Mouse (Mus musculus) MEL-GATA-1-ER (cell line): Measurements from ENCODE around the gene Ruvbl2.
"Not testable (repeated sequence)": the region's sequence is repeated elsewhere in the genome, so short reads cannot be mapped to it uniquely, and the experiment has no call there.

Source experiments
- DNase-seq: peaks from one replicate; pipeline ENCODE4 v3.0.0-alpha.2; 2012; ENCODE audit warnings: low read depth; ENCODE audit errors: extremely low read depth

Ruvbl2 gene

GRCm38 (mm10) chr7:45437521-45438276, at the start of gene Ruvbl2:
Gene Ruvbl2, minus strand, starts transcription at chr7:45438096.
- DNase-seq, result no peak

- DNase-seq, result no peak
These were observed 49.0 kb upstream of the Ruvbl2 start, which contains the start of gene Gm45808 for GRCm38 (mm10) chr7:45486761-45487415. Gene Gm45808, minus strand, starts transcription at chr7:45486811.

GRCm38 (mm10) chr7:45486158-45486557, 48.3 kb upstream of the Ruvbl2 start:
- no peak for DNase-seq

GRCm38 (mm10) chr7:45484985-45485384, 47.1 kb upstream of the Ruvbl2 start:
- not testable (repeated sequence) for DNase-seq

- DNase-seq, result no peak
These were observed 44.3 kb upstream of the Ruvbl2 start for GRCm38 (mm10) chr7:45482166-45482565.

GRCm38 (mm10) chr7:45481374-45481927, 43.6 kb upstream of the Ruvbl2 start, which contains the start of gene Tulp2:
Gene Tulp2, plus strand, starts transcription at chr7:45481877.
- DNase-seq, result peak; percentile 74

GRCm38 (mm10) chr7:45480310-45480709, 42.4 kb upstream of the Ruvbl2 start:
- not testable (repeated sequence) for DNase-seq

GRCm38 (mm10) chr7:45478774-45479173, 40.9 kb upstream of the Ruvbl2 start:
- DNase-seq, result no peak

GRCm38 (mm10) chr7:45477003-45477402, 39.1 kb upstream of the Ruvbl2 start:
- DNase-seq, result no peak

- DNase-seq, result no peak
These were observed 38.6 kb upstream of the Ruvbl2 start for GRCm38 (mm10) chr7:45476453-45476852.

GRCm38 (mm10) chr7:45475291-45475969, 37.5 kb upstream of the Ruvbl2 start:
- DNase-seq, result peak; percentile 81

- DNase-seq, result peak; percentile 71
These were observed 33.0 kb upstream of the Ruvbl2 start for GRCm38 (mm10) chr7:45470869-45471268.

GRCm38 (mm10) chr7:45467090-45467670, 29.3 kb upstream of the Ruvbl2 start:
- no peak for DNase-seq

GRCm38 (mm10) chr7:45466283-45467089, 28.6 kb upstream of the Ruvbl2 start, which contains the start of gene Bax:
Gene Bax, minus strand, starts transcription at chr7:45466898.
- peak; percentile 75 for DNase-seq

- DNase-seq, result no peak
These were observed 27.7 kb upstream of the Ruvbl2 start for GRCm38 (mm10) chr7:45465549-45465948.

GRCm38 (mm10) chr7:45465112-45465511, 27.2 kb upstream of the Ruvbl2 start:
- no peak for DNase-seq

GRCm38 (mm10) chr7:45463987-45464778, 26.3 kb upstream of the Ruvbl2 start:
- no peak for DNase-seq

GRCm38 (mm10) chr7:45462868-45463267, 25.0 kb upstream of the Ruvbl2 start:
- not testable (repeated sequence) for DNase-seq

- DNase-seq, result no peak
These were observed 24.4 kb upstream of the Ruvbl2 start for GRCm38 (mm10) chr7:45462325-45462724.

GRCm38 (mm10) chr7:45461781-45462180, 23.9 kb upstream of the Ruvbl2 start:
- no peak for DNase-seq
